Mouse (Mus musculus): ENCODE measurements around the gene Emp2. TPM values are rescaled to one million over a fixed set of nuclear protein-coding genes. Genes with fewer than 3 reads are reported as not detected.
"Not testable (repeated sequence)": the region's sequence is repeated elsewhere in the genome, so short reads cannot be mapped to it uniquely, and the experiment has no call there.

Gene Emp2
- total RNA-seq, 2 experiments from 2014 or later, result 12.9 to 13.2 TPM

- Histone ChIP-seq H3K4me3 (no peak overlapping the region), H3K27ac (no peak overlapping the region)
- TF ChIP-seq CTCF (IDR thresholded peaks at IDR 0.05), result no peak
- intact Hi-C loops (cut with DNase I), result loop anchor here (2.0 to 5.0 kb wide), 2 partner anchors 115 to 241 kb away; partner anchors contain the start of gene Tekt5
- no peak for DNase-seq (ENCODE audit: extremely low spot score in 1 of 2, low spot score in 2 of 2)
These were observed 31.9 kb downstream of the Emp2 start for GRCm38 (mm10) chr16:10281890-10282289.

- TF ChIP-seq CTCF (IDR thresholded peaks at IDR 0.05), result peak; percentile 91
- intact Hi-C loops (cut with DNase I), result loop anchor here (2.0 to 5.0 kb wide), 2 partner anchors 117 to 242 kb away; partner anchors contain the start of gene Tekt5
- peak; percentile 83 to 89 for DNase-seq (ENCODE audit: extremely low spot score in 1 of 2, low spot score in 2 of 2)
- Histone ChIP-seq H3K27ac (no peak overlapping the region), H3K4me3 (no peak overlapping the region)
These were observed 33.3 kb downstream of the Emp2 start for GRCm38 (mm10) chr16:10280286-10280951.

GRCm38 (mm10) chr16:10276778-10277177 is 37.0 kb downstream of the Emp2 start:
- H3K4me3 ChIP-seq; DNase-seq (ENCODE audit: extremely low spot score in 1 of 2, low spot score in 2 of 2); H3K27ac ChIP-seq; intact Hi-C loops (cut with DNase I): not testable (repeated sequence)

GRCm38 (mm10) chr16:10274465-10274864 is 39.3 kb downstream of the Emp2 start:
- no peak for DNase-seq (ENCODE audit: extremely low spot score in 1 of 2, low spot score in 2 of 2)
- intact Hi-C loops (cut with DNase I), result loop anchor here (5.0 kb wide), 1 partner anchor 187 kb away; no protein-coding TSS in a partner anchor
- peak; percentile 27 for TF ChIP-seq CTCF (IDR thresholded peaks at IDR 0.05)
- H3K27ac ChIP-seq, result no peak overlapping the region
- no peak overlapping the region for H3K4me3 ChIP-seq

GRCm38 (mm10) chr16:10272256-10272655 is 41.5 kb downstream of the Emp2 start:
- peak; percentile 45 to 47 for DNase-seq (ENCODE audit: extremely low spot score in 1 of 2, low spot score in 2 of 2)
- Histone ChIP-seq H3K4me3 (no peak overlapping the region), H3K27ac (no peak overlapping the region)
- TF ChIP-seq CTCF (IDR thresholded peaks at IDR 0.05), result peak; percentile 73
- intact Hi-C loops (cut with DNase I), result loop anchor here (5.0 kb wide), 1 partner anchor 185 kb away; no protein-coding TSS in a partner anchor

- DNase-seq (ENCODE audit: extremely low spot score in 1 of 2, low spot score in 2 of 2), result no peak
- no peak for TF ChIP-seq CTCF (IDR thresholded peaks at IDR 0.05)
- Histone ChIP-seq H3K4me3 (no peak overlapping the region), H3K27ac (no peak overlapping the region)
- intact Hi-C loops (cut with DNase I), result no loop called here
These were observed 59.8 kb downstream of the Emp2 start for GRCm38 (mm10) chr16:10253993-10254392.

- no peak for TF ChIP-seq CTCF (IDR thresholded peaks at IDR 0.05)
- DNase-seq (ENCODE audit: extremely low spot score in 1 of 2, low spot score in 2 of 2), result no peak
- Histone ChIP-seq H3K27ac (no peak overlapping the region), H3K4me3 (no peak overlapping the region)
- intact Hi-C loops (cut with DNase I), result no loop called here
These were observed 77.2 kb downstream of the Emp2 start for GRCm38 (mm10) chr16:10236601-10237000.

Small RNA genes within 50 kb of the gene (microRNA-seq; reads per million reads assigned to microRNA genes)
- gene Gm22932, result 0 reads per million in 2 experiments

Other genes starting within 250 kb of the Emp2 start
- not detected for gene Rpl39l, start 143.7 kb downstream of the Emp2 start, total RNA-seq (2021)
- not detected for gene Atf7ip2, start 121.3 kb downstream of the Emp2 start, total RNA-seq (2021)
- gene Tekt5, start 81.5 kb upstream of the Emp2 start, total RNA-seq (2021), result 1 to 10 TPM; 7.9 to 9.2 TPM
- gene Nubp1, start 98.0 kb upstream of the Emp2 start, total RNA-seq (2021), result 10 to 100 TPM; 16.9 to 17.5 TPM
- 10 to 100 TPM; 27.2 to 27.3 TPM for gene Tvp23a, start 133.4 kb upstream of the Emp2 start, total RNA-seq (2021)
- under 1 TPM in 1 of 2 experiments, not detected in 1; 0.18 TPM for gene Ciita, start 166.1 kb upstream of the Emp2 start, total RNA-seq (2021)
- gene Dexi, start 229.1 kb upstream of the Emp2 start, total RNA-seq (2021), result 10 to 100 TPM; 68.7 to 72.3 TPM
- gene Clec16a, start 231.4 kb upstream of the Emp2 start, total RNA-seq (2021), result 100 to 1,000 TPM; 105 to 106 TPM

Measured in left cerebral cortex, adult 2 months (tissue).